Mouse (Mus musculus): ENCODE results near the gene Gsc2.

Gsc2 gene

GRCm38 (mm10) chr16:17921325-17922162 is 6.7 kb upstream of the Gsc2 start:
- peak; percentile 98 for DNase-seq

DNA sequence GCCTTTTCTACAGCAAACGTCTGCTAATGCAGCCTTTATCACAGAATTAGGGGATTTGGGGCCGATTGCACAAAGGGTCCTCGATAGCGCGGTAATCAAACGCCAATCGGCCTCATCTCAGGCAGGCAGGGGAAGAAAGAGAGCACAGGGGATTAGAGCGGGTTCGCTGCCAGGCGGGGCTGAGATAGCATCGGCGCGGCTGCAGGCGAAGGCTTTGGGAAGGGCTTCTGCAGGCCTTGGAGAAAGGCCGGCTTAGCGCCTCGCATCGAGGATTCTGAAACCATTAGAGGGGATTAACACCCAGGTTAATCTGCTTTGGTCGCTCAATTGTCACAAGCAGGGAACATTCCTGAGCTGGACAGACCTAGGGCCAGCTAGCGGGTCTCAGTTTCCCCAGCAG is 5.7 kb upstream of the Gsc2 start:
- no peak for DNase-seq

- DNase-seq = peak; percentile 89 to 93
Observed at GRCm38 (mm10) chr16:17911052-17911595, 3.7 kb downstream of the Gsc2 start, which contains the start of gene Ess2. TSS of gene Ess2 (minus strand) at chr16:17911348.

DNA sequence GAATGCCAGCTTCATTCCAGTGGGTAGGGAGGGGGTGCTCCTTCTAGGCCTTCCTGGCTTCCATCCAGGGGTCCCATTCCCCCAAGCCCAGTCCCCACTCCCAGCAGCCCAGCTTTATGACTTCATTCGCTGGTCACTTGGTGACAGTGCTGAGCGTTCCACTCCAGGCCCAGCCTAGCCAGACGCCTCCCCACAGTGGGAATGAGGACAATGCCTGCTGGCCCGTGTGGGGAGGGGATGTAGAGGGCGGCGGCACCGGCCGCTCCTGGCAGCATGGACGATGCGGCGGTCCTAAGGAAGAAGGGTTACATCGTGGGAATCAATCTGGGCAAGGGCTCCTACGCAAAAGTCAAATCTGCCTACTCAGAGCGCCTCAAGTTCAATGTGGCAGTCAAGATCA is 16.4 kb downstream of the Gsc2 start, which contains the start of the genes Dgcr2 and Tssk2:
Dgcr2 (minus strand) TSS at position 101 of the 400 bp plus-strand sequence.
Tssk2 (plus strand) TSS at position 176 of the 400 bp plus-strand sequence.
- DNase-seq = no peak

DNA sequence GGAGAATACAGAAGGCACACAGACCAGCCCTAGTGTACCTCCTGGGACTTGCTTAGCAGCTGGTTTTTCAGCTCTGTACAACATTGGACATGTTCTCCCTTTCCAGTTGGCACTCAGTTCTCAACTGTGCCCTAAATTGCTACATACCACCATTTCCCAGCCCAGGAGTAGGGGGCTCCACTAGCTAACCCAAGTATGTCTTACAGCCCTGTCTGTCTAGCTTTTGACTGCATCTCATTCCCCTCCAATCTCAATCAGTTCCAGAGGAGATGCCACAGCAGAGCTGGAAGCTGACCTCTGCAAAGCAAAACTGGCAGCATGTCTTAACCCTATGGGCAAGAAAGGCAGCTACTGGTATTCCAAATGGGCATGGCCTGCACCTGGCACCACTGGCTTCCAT is 18.8 kb downstream of the Gsc2 start:
- no peak for DNase-seq

- DNase-seq = no peak
Observed at GRCm38 (mm10) chr16:17893923-17894322, 20.9 kb downstream of the Gsc2 start, which contains the start of gene Tssk1. TSS of gene Tssk1 (plus strand) at chr16:17894223.

DNA sequence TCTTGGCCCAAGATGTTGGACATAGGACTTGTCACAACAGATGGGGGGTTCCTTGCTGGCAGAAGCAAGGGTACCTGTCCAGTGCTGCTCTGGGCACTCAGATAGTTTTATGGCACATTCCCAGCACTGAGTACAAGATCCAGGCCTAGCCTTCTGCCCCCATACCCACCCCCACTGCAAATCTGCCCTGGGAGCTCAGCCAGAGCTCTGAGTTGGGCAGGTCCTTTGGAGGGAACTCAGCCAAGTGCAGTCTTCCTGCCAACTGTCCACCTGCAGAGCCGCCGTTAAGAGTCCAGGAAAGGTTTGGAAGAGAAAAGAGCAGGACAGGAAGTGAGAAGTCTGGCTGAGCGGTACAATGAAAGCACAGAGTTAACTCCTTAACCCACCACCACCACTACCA is 22.3 kb downstream of the Gsc2 start:
- DNase-seq = peak; percentile 94 to 96

GRCm38 (mm10) chr16:17891567-17891959 is 23.3 kb downstream of the Gsc2 start, which contains the start of gene Gm20518:
TSS of gene Gm20518 (minus strand) at chr16:17891671.
- peak; percentile 100 for DNase-seq

- peak; percentile 95 to 98 for DNase-seq
Observed at GRCm38 (mm10) chr16:17890917-17891566, 23.8 kb downstream of the Gsc2 start.

GRCm38 (mm10) chr16:17890342-17890727 is 24.5 kb downstream of the Gsc2 start:
- DNase-seq = peak; percentile 28 to 40

GRCm38 (mm10) chr16:17889689-17890341 is 25.0 kb downstream of the Gsc2 start:
- DNase-seq = peak; percentile 45 to 56

DNA sequence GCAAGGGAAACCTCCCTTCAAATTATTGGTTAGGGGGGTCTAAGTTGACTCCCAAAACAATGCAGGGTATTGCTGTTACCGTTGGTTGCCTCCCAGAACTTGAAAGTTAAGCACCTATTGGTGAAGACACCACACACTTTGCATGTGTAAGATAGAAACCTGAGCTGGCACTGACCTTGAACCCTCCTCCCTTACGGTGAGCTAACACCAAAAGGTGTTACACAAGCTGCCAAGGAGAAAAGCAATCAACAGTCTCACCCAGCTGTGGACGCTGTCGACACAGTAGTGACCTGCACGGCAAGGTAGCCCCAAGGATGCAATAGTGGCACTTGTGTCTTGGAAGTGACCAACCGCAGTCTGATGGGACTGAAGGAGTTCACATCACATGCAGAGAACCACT is 30.7 kb downstream of the Gsc2 start:
- DNase-seq = no peak

DNA sequence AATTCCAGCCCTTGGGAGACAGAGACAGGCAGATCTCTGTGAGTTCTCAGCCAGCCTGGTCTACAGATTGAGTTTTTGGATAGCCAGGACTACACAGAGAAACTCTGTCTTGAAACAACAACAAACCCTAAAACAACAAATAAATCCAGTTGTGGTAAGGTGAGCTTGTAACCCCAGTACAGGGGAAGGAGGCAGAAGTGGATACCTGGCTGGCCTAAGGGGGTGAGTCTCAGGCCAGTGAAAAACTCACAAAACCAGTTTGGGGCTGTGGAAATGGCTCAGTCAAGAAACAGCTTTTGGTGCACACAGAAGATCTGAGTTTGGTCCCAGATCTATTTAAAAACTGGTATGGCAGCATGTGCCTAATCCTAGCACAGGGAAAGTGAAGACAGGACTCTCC is 32.7 kb downstream of the Gsc2 start:
- DNase-seq = no peak

DNA sequence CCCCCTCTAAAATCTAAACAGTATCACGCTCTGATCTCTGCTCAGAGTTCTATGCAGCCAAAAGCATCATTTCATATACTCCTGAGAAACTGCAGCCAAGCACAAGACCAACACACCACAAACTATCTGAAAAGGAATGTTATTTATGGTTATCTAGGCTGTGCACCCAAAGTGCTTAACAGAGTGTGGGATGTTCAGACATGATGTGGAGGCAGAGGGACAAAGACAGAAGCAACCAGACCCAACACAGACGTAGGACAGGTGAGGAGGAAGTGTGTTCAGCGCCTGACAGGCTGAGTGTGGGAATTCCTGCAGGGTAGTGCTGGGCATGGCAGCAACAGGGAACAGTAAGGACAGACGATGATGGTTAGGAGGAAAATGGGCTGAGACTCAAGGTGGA is 35.3 kb downstream of the Gsc2 start:
- no peak for DNase-seq

DNA sequence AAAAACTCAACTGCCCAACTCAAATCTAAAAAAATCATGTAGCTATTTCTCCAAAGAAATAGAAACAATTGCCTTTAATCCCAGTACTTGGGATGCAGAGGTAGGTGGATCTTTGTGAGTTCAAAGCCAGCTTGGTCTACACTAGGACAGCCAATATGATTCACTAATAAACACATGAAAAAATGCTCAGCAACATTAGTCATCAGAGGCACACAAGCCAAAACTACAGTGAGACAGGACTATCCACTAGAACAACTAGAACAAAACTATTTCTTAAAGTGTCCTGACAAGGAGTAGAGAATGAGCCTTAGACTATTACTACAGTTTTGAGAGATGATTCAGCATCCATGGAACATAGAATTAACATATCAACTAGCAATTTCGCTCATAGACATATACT is 38.8 kb downstream of the Gsc2 start:
- DNase-seq = no peak

DNA sequence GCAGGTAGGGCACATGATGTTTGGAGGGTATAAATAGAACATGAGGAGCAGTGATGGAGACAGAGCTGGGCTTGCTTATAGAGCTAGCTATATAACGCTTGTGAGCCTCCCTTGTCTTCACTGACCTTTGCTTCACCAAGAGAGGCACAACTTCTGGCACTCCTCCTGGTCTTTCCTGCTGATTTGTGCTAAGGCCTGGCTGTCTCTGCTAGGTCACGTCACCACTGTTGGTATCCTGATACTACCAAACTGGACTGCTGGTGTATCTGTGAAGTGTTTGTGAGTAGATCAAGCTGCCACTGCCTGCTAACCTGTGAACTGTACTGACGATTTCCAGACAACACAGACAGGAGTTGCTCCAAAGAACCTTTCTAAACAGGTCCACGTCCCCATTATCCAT is 39.7 kb downstream of the Gsc2 start:
- DNase-seq = no peak

GRCm38 (mm10) chr16:17872995-17873394 is 41.9 kb downstream of the Gsc2 start:
- no peak for DNase-seq

DNA sequence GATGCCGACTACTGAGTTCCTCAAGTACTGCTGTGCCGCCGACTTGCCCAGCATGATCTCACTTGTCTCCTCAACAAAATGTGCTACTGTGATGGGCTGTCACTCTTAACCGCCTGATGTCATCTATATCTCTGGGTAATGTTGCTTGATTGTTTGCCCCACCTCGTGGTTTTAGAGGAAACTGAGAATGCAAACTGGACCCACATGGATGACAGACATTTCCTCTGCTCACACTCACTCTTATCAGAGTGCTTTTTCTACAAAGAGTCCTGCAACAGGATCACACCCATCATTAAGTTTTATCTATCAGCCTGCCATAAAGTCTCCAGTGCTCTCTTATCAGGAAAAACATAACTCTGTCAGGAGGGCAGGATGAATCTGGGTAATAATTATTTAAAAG is 43.6 kb downstream of the Gsc2 start:
- DNase-seq = no peak

DNA sequence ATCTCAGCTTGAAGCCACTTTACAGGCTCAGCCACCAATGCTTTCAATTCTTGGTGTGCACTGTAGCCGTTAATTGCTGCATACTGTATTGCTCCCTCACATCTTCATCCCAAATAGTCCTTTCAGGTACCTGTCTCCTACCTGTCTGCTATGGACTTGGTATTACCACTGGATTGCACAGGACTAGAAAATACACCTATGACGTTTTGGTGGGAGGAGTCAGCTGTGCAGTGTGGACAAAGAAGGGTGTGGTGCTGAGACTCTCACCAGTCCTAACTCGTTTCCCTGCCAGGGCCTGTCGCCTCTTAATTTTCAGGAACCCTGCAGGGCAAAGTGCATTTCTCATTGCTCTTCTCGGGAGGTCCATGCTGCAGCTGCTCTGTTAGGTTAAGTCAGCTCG is 49.1 kb downstream of the Gsc2 start:
- no peak for DNase-seq

- DNase-seq = no peak
Observed at GRCm38 (mm10) chr16:17865293-17865692, 49.6 kb downstream of the Gsc2 start.
